Mouse (Mus musculus) lung, postnatal 0 days (tissue): ENCODE measurements around the gene Nr6a1. TPM values are rescaled to one million over a fixed set of nuclear protein-coding genes. Genes with fewer than 3 reads are reported as not detected.

Experiments
- ATAC-seq: fragments of 200-750 bp; cut with Nextera tagmentation; 2 replicates; pipeline ENCODE4 v1.8.0; 2017; ENCODE audit warnings: moderate library complexity
- DNase-seq: peaks from one replicate; pipeline ENCODE4 v3.0.0-alpha.2; 2016; ENCODE audit warnings: low spot score
- H3K27ac ChIP-seq: fragments of 300-500 bp; sonication (generic); 2 replicates; pipeline ENCODE4 v1.5.1; 2014; ENCODE audit warnings: antibody characterized with exemption, mild to moderate bottlenecking, low read length, mixed read lengths
- H3K27me3 ChIP-seq: fragments of 300-500 bp; sonication (generic); replicated peaks from 2 replicates; pipeline ENCODE4 v1.6.1; 2014; ENCODE audit warnings: low read length, mixed read lengths; ENCODE audit not compliant: insufficient read depth
- H3K36me3 ChIP-seq: fragments of 300-500 bp; sonication (generic); 2 replicates; pipeline ENCODE4 v1.6.1; 2014; ENCODE audit warnings: low read length, mixed read lengths; ENCODE audit not compliant: insufficient read depth
- H3K4me1 ChIP-seq: fragments of 300-500 bp; sonication (generic); 2 replicates; pipeline ENCODE4 v1.6.1; 2014; ENCODE audit warnings: antibody characterized with exemption, low read depth, low read length, mixed read lengths; ENCODE audit not compliant: insufficient read depth
- H3K4me2 ChIP-seq: fragments of 300-500 bp; sonication (generic); replicated peaks from 2 replicates; pipeline ENCODE4 v1.6.1; 2014; ENCODE audit warnings: low read depth, mild to moderate bottlenecking, low read length, moderate library complexity, mixed read lengths
- H3K4me3 ChIP-seq: fragments of 300-500 bp; sonication (generic); 2 replicates; pipeline ENCODE4 v1.5.1; 2014; ENCODE audit warnings: low read depth, low read length
- H3K9ac ChIP-seq: fragments of 300-500 bp; sonication (generic); replicated peaks from 2 replicates; pipeline ENCODE4 v1.6.1; 2014; ENCODE audit warnings: low read depth, mild to moderate bottlenecking
- H3K9me3 ChIP-seq: fragments of 300-500 bp; sonication (generic); 2 replicates; pipeline ENCODE4 v1.6.1; 2016; ENCODE audit warnings: low read length, mixed read lengths
- CTCF ChIP-seq: IDR thresholded peaks from 2 replicates; pipeline ENCODE4 v1.5.1; 2016; ENCODE audit warnings: antibody characterized with exemption, mild to moderate bottlenecking
- EP300 ChIP-seq: IDR thresholded peaks from 2 replicates; pipeline ENCODE4 v1.6.1; 2016; ENCODE audit warnings: antibody characterized with exemption, mild to moderate bottlenecking, control low read depth
- WGBS: fragments of 180-500 bp; shearing (Covaris S2); extraction: QIAGEN DNeasy Blood & Tissue Kit; methylation state at CpG from one replicate; pipeline ENCODE4 v1.1.7; 2014; 5-methylcytosine and 5-hydroxymethylcytosine counted together
- polyA plus RNA-seq: library from polyadenylated mRNA; unstranded; fragments of >200 nt; fragmentation: Nextera tagmentation; extraction: Ambion mirVana; gene quantifications from 2 replicates; pipeline ENCODE4 v1.2.1, GENCODE M21; 2015

The Nr6a1 gene
- polyA plus RNA-seq, 1 experiment from 2014 or later = 0.53 TPM

- peak; percentile 78 for DNase-seq
- Histone ChIP-seq H3K27me3 (no peaks in the 10 kb centered on the region), H3K4me1 (no peaks in the 10 kb centered on the region), H3K27ac (peak overlapping the region; percentile 67; the same call in 1 of the 2 replicates), H3K36me3 (no peaks in the 10 kb centered on the region), H3K9ac (0 out of 2 replicates have a peak overlapping the region, but pooled peaks have one; percentile 24), H3K4me3 (peak overlapping the region; percentile 50), H3K9me3 (no peaks in the 10 kb centered on the region), H3K4me2 (peak overlapping the region; percentile 67)
- TF ChIP-seq CTCF (no peak), EP300 (no peak)
- 2% methylated on average over 8 of the region's 8 CpGs for WGBS
- ATAC-seq = peak; percentile 32; the same call in 1 of the 2 replicates
These were observed 104.1 kb downstream of the Nr6a1 start for GRCm38 (mm10) chr2:38823406-38823805.

GRCm38 (mm10) chr2:38822995-38823394 is 104.5 kb downstream of the Nr6a1 start:
- WGBS = 4% methylated on average over 6 of the region's 6 CpGs
- Histone ChIP-seq H3K4me2 (peak overlapping the region; percentile 67), H3K4me3 (peak overlapping the region; percentile 50), H3K27me3 (no peaks in the 10 kb centered on the region), H3K36me3 (no peaks in the 10 kb centered on the region), H3K4me1 (no peaks in the 10 kb centered on the region), H3K9ac (no peak overlapping the region), H3K9me3 (no peaks in the 10 kb centered on the region), H3K27ac (peak overlapping the region; percentile 67)
- no peak for TF ChIP-seq EP300
- no peak for TF ChIP-seq CTCF
- ATAC-seq (peak; percentile 86), DNase-seq (peak; percentile 78)

GRCm38 (mm10) chr2:38817487-38817886 is 110.0 kb downstream of the Nr6a1 start:
- H3K9ac ChIP-seq = no peak overlapping the region
- no peak for TF ChIP-seq CTCF
- TF ChIP-seq EP300 = no peak
- H3K4me2 ChIP-seq = no peak overlapping the region
- DNase-seq (no peak), ATAC-seq (no peak)
- H3K4me3 ChIP-seq = no peak overlapping the region
- H3K4me1 ChIP-seq = no peaks in the 10 kb centered on the region
- no peak overlapping the region for H3K27ac ChIP-seq
- no peaks in the 10 kb centered on the region for H3K27me3 ChIP-seq
- H3K36me3 ChIP-seq = no peaks in the 10 kb centered on the region
- no peaks in the 10 kb centered on the region for H3K9me3 ChIP-seq
- WGBS = 78% methylated on average over 4 of the region's 4 CpGs

- Histone ChIP-seq H3K27me3 (no peaks in the 10 kb centered on the region), H3K9ac (no peak overlapping the region), H3K9me3 (no peaks in the 10 kb centered on the region), H3K4me1 (no peaks in the 10 kb centered on the region), H3K27ac (no peak overlapping the region), H3K4me2 (no peak overlapping the region), H3K36me3 (no peaks in the 10 kb centered on the region), H3K4me3 (no peak overlapping the region)
- ATAC-seq (no peak), DNase-seq (peak; percentile 90)
- TF ChIP-seq EP300 (no peak), CTCF (peak; percentile 95)
- 8% methylated on average over 3 of the region's 3 CpGs for WGBS
These were observed 130.3 kb downstream of the Nr6a1 start for GRCm38 (mm10) chr2:38797087-38797624.

DNA sequence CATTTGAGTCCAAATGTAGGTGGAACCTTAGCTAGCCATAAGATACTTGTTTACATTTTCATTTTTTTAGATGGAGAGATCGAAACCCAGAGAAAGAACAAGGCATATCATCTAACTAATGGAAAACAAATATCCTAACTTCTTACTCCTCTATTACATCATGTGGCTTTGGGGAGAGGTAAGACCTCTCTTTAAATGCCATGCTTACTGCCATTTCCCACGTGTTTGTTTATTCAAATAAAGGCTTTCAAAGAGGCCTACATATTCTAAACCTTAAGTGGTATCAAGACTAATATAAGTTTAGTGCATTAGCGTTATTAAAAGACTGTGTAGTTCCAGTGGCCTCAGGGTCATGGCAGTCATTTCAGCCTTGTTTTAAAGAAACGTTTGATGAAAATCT is 140.2 kb downstream of the Nr6a1 start:
- ATAC-seq (no peak), DNase-seq (no peak)
- Histone ChIP-seq H3K27me3 (no peaks in the 10 kb centered on the region), H3K4me2 (no peak overlapping the region), H3K27ac (no peak overlapping the region), H3K4me3 (no peak overlapping the region), H3K9me3 (no peaks in the 10 kb centered on the region), H3K36me3 (no peaks in the 10 kb centered on the region), H3K9ac (no peak overlapping the region), H3K4me1 (no peaks in the 10 kb centered on the region)
- 43% methylated on average over 4 of the region's 4 CpGs for WGBS
- TF ChIP-seq EP300 (no peak), CTCF (no peak)

DNA sequence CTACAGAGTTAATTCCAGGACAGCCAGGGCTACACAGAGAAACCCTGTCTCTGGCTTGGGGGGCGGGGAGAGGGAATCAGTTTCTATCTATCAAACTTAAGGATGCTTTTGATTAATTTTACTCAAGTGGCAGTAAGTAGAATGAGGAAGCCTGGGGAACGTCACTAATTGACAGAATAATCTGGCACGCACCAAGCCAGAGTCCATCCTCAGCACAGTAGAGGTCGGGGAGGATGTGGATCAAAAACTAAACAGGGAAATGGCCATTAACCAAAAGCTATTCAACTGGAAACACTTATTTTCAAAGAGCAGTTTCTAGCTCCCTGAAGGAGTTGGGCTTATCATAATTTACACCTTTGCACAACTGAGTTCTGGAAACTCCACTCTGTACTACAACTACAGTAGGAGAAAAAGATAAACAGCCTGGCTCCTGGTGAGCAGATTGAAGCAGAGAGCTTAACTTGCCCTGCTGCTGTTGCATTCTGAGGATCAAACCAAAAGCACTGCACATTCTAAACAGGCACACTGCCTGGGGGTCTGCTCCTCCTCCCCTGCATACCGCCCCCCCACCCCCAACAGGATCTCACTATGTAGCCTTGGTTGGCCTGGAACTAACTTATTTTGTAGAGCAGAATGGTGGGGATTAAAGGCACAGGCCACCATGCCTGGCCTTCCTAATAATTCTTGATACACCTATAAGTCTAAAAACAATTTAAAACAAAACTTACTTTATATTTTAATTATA is 141.1 kb downstream of the Nr6a1 start:
- H3K9me3 ChIP-seq = no peaks in the 10 kb centered on the region
- H3K4me2 ChIP-seq = no peak overlapping the region
- H3K27me3 ChIP-seq = no peaks in the 10 kb centered on the region
- WGBS = 34% methylated on average over 5 of the region's 5 CpGs
- DNase-seq = peak; percentile 9
- no peak; the same call in 1 of the 2 replicates for ATAC-seq
- no peak overlapping the region for H3K9ac ChIP-seq
- H3K36me3 ChIP-seq = no peaks in the 10 kb centered on the region
- H3K4me1 ChIP-seq = no peaks in the 10 kb centered on the region
- H3K27ac ChIP-seq = no peak overlapping the region
- no peak overlapping the region for H3K4me3 ChIP-seq
- TF ChIP-seq CTCF (no peak), EP300 (no peak)
